Mouse (Mus musculus): Measurements from ENCODE around the gene Riox1. TPM values are rescaled to one million over a fixed set of nuclear protein-coding genes. Genes with fewer than 3 reads are reported as not detected.
"Not testable (repeated sequence)": the region's sequence is repeated elsewhere in the genome, so short reads cannot be mapped to it uniquely, and the experiment has no call there.

Gene Riox1
- polyA plus RNA-seq, 1 experiment from 2014 or later: 15.3 TPM

GRCm38 (mm10) chr12:83997221-83997620 is 46.8 kb downstream of the Riox1 start:
- H3K4me2 ChIP-seq: no peak overlapping the region
- no peak overlapping the region for H3K4me3 ChIP-seq (ENCODE audit: low read depth, low read length)
- no peaks in the 10 kb centered on the region for H3K27me3 ChIP-seq (ENCODE audit: control insufficient read depth, insufficient read depth, low read length)
- DNase-seq (ENCODE audit: low spot score, missing footprints): no peak
- no peaks in the 10 kb centered on the region for H3K36me3 ChIP-seq (ENCODE audit: control insufficient read depth, insufficient read depth, low read length)
- H3K4me1 ChIP-seq (ENCODE audit: control insufficient read depth, insufficient read depth, low read length): no peaks in the 10 kb centered on the region
- ATAC-seq (ENCODE audit: low FRiP score): no peak
- H3K9me3 ChIP-seq (ENCODE audit: control insufficient read depth, low read length): no peaks in the 10 kb centered on the region
- H3K27ac ChIP-seq (ENCODE audit: low read depth, low read length): no peak overlapping the region
- H3K9ac ChIP-seq (ENCODE audit: low read length): no peak overlapping the region
- 76% methylated on average over 2 of the region's 2 CpGs for WGBS

- ATAC-seq (ENCODE audit: low FRiP score) (no peak), DNase-seq (ENCODE audit: low spot score, missing footprints) (no peak)
- Histone ChIP-seq H3K4me3 (ENCODE audit: low read depth, low read length) (no peak overlapping the region), H3K9me3 (ENCODE audit: control insufficient read depth, low read length) (no peaks in the 10 kb centered on the region), H3K4me2 (no peak overlapping the region), H3K4me1 (ENCODE audit: control insufficient read depth, insufficient read depth, low read length) (no peaks in the 10 kb centered on the region), H3K27me3 (ENCODE audit: control insufficient read depth, insufficient read depth, low read length) (no peaks in the 10 kb centered on the region), H3K9ac (ENCODE audit: low read length) (no peak overlapping the region), H3K27ac (ENCODE audit: low read depth, low read length) (no peak overlapping the region), H3K36me3 (ENCODE audit: control insufficient read depth, insufficient read depth, low read length) (no peaks in the 10 kb centered on the region)
- WGBS: 70% methylated on average over 11 of the region's 11 CpGs
Observed at GRCm38 (mm10) chr12:83998341-83999107, 48.1 kb downstream of the Riox1 start.

DNA sequence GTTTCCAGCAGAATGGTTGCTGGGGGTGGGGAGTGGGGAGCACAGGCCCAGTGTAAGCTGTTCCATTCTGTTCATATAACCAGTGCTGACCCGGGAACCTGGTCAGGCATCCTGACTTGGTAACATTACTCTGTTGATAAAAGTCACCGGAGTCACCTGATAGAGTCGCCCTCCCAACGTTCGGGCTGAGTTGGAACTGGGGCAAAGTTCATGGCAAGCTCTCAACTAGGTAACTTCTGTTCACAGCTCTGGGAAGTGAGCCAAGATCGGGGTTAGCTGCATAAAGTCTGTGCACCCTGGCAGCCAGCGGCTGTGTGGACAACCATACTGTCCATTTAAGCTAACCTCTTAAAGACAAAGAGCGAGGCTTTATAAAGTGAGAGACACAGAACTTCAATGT is 48.8 kb downstream of the Riox1 start:
- not testable (repeated sequence) for DNase-seq (ENCODE audit: low spot score, missing footprints); H3K4me3 ChIP-seq (ENCODE audit: low read depth, low read length); H3K4me1 ChIP-seq (ENCODE audit: control insufficient read depth, insufficient read depth, low read length); H3K36me3 ChIP-seq (ENCODE audit: control insufficient read depth, insufficient read depth, low read length); ATAC-seq (ENCODE audit: low FRiP score); H3K4me2 ChIP-seq; H3K9me3 ChIP-seq (ENCODE audit: control insufficient read depth, low read length); H3K9ac ChIP-seq (ENCODE audit: low read length); H3K27ac ChIP-seq (ENCODE audit: low read depth, low read length); H3K27me3 ChIP-seq (ENCODE audit: control insufficient read depth, insufficient read depth, low read length)
- 83% methylated on average over 8 of the region's 8 CpGs for WGBS

GRCm38 (mm10) chr12:84000418-84000817 is 50.0 kb downstream of the Riox1 start:
- Histone ChIP-seq H3K9ac (ENCODE audit: low read length) (no peak overlapping the region), H3K36me3 (ENCODE audit: control insufficient read depth, insufficient read depth, low read length) (no peaks in the 10 kb centered on the region), H3K4me3 (ENCODE audit: low read depth, low read length) (no peak overlapping the region), H3K4me1 (ENCODE audit: control insufficient read depth, insufficient read depth, low read length) (no peaks in the 10 kb centered on the region), H3K27ac (ENCODE audit: low read depth, low read length) (no peak overlapping the region), H3K27me3 (ENCODE audit: control insufficient read depth, insufficient read depth, low read length) (no peaks in the 10 kb centered on the region), H3K9me3 (ENCODE audit: control insufficient read depth, low read length) (no peaks in the 10 kb centered on the region), H3K4me2 (no peak overlapping the region)
- DNase-seq (ENCODE audit: low spot score, missing footprints) (no peak), ATAC-seq (ENCODE audit: low FRiP score) (no peak)
- 90% methylated on average over 3 of the region's 3 CpGs for WGBS

Other genes starting within 250 kb of the Riox1 start
- gene Papln, start 187.0 kb upstream of the Riox1 start, polyA plus RNA-seq (2014; fragmentation: Nextera tagmentation; extraction: Ambion mirVana): 0.04 TPM in 1 of 2 replicates, not detected in the other
- 27.2 and 27.8 TPM in 2 replicates for gene Numb, start 28.7 kb upstream of the Riox1 start, polyA plus RNA-seq (2014; fragmentation: Nextera tagmentation; extraction: Ambion mirVana)
- not detected in 2 replicates for gene Heatr4, start 34.2 kb downstream of the Riox1 start, polyA plus RNA-seq (2014; fragmentation: Nextera tagmentation; extraction: Ambion mirVana)
- gene Acot2, start 37.3 kb downstream of the Riox1 start, polyA plus RNA-seq (2014; fragmentation: Nextera tagmentation; extraction: Ambion mirVana): 11.6 and 13.2 TPM in 2 replicates
- gene Acot1, start 58.9 kb downstream of the Riox1 start, polyA plus RNA-seq (2014; fragmentation: Nextera tagmentation; extraction: Ambion mirVana): 47.5 and 48.5 TPM in 2 replicates
- gene Acot4, start 87.8 kb downstream of the Riox1 start, polyA plus RNA-seq (2014; fragmentation: Nextera tagmentation; extraction: Ambion mirVana): 0.10 and 0.22 TPM in 2 replicates
- not detected in 2 replicates for gene Gm49366, start 88.3 kb downstream of the Riox1 start, polyA plus RNA-seq (2014; fragmentation: Nextera tagmentation; extraction: Ambion mirVana)
- 0.18 and 0.39 TPM in 2 replicates for gene Acot3, start 101.5 kb downstream of the Riox1 start, polyA plus RNA-seq (2014; fragmentation: Nextera tagmentation; extraction: Ambion mirVana)
- gene Acot5, start 118.7 kb downstream of the Riox1 start, polyA plus RNA-seq (2014; fragmentation: Nextera tagmentation; extraction: Ambion mirVana): not detected in 2 replicates
- 1.2 and 1.6 TPM in 2 replicates for gene Acot6, start 150.0 kb downstream of the Riox1 start, polyA plus RNA-seq (2014; fragmentation: Nextera tagmentation; extraction: Ambion mirVana)
- 4.9 and 5.4 TPM in 2 replicates for gene Dnal1, start 163.8 kb downstream of the Riox1 start, polyA plus RNA-seq (2014; fragmentation: Nextera tagmentation; extraction: Ambion mirVana)
- gene Pnma1, start 197.9 kb downstream of the Riox1 start, polyA plus RNA-seq (2014; fragmentation: Nextera tagmentation; extraction: Ambion mirVana): 3.4 and 3.8 TPM in 2 replicates